Mouse (Mus musculus) cerebellum, adult 11 months (tissue): Measurements from ENCODE around the gene Hoxa13.

ENCODE experiments used
- DNase-seq: peaks from one replicate; pipeline ENCODE4 v3.0.0; 2022

Gene Hoxa13

DNA sequence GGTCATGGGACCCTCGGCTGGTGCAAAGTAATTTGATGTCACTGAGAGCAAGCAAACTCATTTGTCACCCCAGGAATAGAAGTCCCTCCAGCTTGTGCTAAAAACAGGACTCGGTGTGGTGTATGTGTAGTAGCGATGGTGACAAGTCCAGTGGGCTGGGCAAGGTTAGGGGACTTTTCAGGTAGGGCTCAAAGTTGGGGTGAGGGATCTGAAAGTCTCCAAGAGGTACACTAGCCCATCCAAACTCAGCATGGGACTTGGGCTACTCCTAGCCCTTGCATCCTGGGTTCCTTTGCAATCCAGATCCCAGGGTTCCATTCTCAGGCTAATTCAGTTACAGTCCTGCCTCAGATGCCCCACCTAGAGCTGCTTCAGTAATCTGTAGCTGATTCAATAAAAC, 8.1 kb upstream of the Hoxa13 start:
- no peak for DNase-seq

DNA sequence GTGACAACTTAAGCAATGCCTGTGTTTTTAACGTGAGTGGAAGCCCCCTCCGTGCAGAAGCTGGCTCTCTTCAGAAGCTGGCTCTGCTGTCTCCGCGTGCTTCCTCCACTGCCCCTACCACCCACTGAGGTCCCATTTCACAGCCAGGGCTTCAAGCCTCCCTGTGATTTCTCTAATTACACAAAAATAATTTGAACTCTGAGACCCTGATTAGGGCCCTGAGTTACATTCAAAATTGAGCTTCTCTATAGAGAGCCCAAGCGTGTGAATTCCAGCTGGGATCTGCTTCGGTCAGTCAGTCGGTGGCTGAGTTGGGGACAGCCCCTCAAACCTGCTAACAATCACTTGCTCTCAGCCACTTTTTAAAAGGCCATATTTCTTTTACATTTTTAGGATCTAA, 7.7 kb upstream of the Hoxa13 start:
- DNase-seq, result no peak

DNA sequence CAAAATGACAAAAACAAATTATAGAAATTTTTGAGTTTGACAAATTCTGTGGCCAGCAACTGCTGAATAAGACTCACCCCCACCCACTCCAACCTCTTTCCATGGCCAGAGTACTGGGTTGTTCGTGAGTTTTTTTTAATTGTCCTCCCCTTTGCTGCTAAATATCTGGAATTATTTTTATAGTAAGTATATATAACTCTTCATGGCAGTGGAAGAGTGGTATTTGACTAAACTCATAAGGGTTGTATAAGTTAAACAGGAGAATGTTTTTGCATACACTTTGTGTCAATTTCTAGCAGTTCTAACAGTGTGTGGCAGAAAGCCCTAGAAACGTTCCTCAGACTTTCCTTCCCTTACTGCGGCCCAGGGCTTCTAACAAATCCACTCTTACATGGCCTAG, 7.0 kb upstream of the Hoxa13 start:
- no peak for DNase-seq

DNA sequence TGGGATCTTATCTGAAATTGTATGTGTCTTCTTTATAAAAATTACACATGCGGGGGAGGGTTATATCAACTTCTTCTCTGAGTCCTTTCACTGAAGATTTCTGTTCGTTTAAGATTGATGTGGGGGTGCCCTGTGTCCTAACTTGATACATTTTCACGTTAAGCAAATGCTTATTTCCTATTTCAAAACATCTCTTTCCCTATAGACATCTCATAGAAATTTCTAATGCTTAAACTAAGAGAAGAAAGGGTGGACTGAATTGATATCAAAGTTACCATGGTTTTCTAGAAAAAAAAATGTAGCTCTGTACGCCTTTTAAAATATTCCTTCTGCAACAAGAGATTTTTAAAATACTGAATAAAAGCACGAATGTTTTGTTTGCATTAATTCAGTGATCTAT, 6.5 kb upstream of the Hoxa13 start:
- no peak for DNase-seq

DNA sequence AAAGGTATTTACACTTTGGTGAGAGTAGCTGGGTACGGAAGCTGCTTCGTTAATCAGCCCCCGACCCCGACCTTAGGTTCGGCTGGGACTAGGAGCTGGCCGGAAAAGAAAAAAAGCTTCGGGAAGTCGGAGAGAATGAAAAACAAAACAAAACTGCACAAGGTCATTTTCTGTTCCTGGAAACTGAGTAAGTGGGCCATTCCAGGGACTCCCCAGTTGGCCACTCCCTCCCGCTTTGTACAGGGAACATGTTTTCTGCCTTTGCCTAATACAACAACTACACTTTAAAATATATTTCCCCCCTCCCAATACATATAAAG, 5.9 kb upstream of the Hoxa13 start:
- DNase-seq, result no peak

DNA sequence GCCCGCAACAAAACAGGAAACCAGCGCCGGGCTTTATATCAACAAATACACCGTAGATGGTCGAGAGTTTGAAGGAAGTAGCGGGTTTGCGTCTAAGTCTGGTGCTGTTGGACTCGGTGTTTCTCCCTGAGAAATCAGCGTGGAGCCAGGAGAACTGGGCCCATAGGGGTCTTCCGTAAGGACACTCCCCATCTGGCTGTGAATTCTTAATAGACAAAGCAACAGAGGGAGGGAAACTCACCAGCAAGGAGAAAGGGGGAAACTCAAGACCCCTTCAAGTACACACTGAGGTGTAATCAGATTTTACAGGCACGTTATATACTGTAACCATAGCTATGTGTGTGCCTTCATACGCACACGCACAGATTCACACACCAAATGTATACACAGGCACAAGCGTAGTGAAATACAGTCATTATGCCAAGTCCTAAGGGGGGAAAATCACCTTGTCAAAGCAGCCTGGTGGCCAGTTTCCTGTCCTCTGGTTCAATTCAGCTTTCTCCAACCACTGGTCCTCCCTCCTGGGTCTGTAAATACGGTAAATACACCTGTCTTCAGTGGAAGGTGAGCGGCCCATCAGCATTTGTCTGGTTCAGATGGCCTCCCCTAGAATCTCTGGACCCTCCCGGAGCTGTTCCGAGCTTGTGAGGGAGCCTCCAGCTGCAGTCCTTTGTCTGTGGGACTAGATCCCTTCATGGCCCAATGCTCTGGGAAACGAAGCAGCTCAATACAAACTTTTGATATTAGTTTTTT, 5.4 kb upstream of the Hoxa13 start:
- DNase-seq, result no peak

DNA sequence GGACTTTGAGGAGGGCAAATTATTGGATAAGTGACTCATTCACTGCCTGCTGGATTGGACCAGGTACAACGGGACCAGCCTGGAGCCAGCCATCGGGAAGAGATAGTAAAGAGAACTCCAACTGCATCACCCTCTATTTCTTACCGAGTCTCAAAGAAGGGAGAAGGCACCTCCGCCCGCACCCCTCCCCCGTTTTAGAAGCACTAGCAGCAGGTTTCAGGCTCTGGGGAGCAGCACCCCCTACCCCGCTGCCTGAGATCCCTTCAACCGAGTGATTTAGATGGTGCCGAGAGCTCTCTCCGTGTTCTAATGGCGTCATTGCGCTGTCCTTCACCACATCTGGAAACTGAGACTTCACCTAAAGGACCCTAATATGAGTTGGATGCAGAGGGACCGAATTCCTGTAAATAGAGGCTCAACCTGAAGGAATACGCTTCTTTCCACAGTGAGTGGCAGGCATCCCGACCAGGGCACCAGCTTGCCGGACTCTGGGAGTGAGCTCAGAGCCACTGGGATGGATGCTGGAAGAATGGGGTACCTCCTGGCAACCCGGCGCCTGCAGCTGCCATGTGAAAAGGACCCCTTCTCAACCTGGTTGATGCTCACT, 4.7 kb upstream of the Hoxa13 start:
- DNase-seq, result no peak

DNA sequence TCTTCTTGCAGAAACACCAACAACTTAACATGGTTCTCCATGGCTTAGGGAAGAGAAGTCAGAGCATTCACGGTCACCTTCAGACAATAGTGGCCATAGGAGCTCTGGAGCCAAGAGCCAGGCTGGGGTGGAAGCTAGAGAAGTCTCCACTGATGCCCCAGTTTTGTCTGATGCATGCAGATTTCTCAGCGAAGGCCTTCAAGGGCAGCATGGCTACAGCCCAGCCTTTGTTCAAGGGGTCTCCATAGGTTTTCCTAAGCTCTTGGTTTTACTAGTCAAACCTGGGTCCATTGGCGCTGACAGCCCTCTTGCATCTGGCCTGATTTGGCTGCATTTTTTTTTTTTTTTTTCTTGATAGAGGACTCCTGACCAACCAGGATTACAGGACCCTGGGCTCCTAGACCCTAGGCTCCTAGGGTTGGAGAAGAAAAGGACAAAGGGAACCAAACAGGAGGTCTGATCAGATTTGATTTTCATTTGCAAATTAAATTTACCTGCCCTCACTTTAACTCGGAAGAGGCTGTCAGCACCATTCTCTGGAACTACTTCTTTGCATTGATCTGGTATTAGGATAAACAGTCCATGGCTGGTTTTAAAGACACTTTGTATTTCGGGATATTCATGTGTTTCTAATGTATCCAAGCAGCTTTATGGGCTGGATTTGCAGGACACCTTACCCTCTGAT, 3.6 kb upstream of the Hoxa13 start:
- DNase-seq, result no peak

DNA sequence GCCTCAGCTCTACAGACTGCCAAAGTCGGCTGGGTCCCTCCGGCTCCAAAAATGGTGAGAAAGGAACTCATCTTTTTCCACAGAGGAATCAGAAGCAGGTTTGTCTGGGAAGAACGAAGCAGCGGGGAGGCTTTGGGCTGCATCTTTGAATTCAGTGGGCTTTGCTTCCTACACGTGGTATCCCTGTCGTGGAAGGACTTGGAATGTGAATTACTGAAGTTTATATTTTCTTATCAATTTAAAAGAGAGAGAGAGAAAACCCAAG, 2.6 kb upstream of the Hoxa13 start:
- no peak for DNase-seq

DNA sequence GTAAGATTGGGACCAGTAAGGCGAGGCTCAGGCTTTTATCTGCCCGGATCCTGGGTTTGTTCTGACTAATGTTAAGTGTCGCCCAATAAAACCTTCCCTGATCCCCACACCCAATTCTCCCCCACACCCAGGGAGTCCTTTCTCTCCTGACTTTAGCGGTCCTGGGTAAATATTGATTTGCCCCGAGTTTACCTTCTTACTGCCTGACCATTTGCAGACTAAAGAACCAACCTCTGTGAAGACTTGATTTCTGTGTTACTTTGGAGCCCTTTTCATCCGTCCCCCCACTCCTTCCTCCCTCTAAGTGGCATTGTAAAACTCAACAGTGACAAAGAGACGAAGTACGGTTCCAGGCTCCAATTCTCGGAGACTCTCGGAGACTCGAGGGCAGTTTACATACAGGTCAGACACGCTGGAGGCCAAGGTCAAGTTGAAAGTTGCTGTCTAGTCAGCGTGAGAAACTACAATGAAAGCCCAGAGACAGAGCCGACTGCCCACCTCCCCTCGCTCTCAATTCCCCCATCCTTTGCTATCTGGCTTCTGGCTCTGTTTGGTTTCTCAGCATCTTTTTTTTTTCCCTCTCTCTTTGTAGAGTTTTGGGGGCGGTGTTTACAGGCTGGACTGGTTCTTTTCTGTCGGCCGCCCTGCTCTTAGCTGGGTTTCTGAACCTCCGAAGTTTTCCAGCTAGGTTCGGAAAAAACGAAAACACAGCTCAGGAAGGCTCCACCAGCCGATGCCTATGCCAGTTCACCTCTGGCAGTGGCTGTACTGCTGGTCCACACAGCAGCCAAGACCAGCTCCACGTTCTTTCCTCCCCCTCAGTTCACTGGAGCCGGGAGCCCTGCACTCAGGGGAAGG, 2.0 kb upstream of the Hoxa13 start:
- no peak for DNase-seq

DNA sequence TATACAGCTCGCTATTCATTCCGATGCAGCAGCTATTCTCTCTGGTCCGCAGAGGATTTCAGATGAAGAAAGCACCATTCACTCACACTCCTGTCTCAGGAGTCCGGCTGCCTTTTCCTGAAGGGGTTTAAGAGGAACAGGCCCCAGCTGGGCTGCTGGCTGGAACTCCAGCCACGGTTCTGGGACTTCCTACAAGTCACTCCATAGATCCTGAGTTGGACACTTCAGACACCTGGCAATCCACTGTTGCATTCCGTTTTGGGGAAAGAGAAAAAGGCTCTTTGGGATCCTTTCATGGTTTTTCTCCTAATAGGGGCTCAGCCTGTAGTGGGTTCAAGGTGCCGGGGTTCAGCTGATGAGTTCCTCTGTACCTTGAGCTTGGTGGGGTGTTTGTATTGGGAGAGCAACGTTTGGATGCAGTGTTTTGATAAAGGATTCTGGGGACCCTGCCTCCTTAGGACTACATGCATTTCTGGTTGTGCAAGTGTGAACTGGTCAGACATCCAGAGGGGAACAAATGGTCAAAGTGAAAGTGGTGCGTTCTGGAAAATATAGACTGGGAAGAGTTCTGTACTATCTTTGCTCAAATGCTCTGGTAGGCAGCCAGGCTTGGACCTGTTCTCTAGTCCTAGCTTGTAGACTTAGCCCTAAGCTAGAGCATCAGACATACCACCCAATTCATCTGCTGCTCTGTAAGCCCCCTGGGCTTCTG, 1.2 kb upstream of the Hoxa13 start:
- DNase-seq, result no peak

DNA sequence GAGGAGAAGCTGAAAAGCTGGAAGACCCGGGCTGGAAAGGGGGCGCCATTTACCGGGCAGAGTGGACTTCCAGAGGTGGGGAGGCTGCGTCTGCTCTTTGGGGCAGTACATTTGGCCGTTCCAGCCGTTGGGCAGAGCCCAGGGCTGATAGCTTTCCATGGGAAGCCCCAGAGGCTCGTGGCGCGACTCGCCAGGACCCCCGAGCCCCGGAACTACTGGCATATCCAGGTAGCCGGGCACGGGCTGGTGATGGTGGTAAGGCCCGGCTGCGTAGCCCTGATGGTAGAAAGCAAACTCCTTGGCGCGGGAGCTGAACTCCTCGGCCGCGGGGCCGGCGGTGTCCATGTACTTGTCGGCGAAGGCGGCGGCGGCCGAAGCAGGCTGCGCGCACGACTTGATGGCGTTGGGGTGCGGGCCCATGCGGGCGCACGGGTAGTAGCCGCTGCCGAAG, 844 bp downstream of the Hoxa13 start:
- DNase-seq, result no peak

DNA sequence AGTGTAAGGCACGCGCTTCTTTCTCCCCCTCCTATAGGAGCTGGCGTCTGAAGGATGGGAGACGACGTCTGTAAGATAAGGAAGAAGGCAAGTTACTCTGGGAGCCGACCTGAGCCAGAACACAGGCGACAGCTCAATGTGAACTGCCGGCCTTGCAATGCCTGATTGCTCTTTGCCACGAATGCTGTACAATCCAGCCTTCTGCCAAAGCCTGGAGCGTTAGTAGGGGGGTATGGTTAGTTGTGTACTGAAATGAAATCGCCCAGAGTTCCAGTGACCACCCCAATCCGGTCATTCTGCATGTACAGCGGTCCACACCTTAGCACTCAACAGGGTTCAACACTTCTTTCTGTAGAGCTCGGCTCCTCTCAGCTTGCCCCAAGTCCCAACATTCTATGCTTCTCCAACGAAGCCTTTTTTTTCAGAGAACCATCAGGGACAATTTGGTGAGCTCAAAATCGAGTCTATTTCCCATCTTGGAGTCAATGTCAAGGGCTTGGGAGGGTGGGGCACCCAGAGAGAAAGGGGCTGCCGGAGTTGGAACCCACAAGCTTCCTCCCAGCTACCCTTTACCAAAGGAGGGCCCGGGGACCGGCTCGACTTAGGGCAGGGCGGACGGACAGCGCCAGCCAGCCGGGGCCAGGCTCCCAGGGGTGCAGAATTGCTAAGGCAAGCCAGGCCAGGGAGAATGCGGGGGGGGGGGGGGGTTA, 1.4 kb downstream of the Hoxa13 start:
- DNase-seq, result no peak

DNA sequence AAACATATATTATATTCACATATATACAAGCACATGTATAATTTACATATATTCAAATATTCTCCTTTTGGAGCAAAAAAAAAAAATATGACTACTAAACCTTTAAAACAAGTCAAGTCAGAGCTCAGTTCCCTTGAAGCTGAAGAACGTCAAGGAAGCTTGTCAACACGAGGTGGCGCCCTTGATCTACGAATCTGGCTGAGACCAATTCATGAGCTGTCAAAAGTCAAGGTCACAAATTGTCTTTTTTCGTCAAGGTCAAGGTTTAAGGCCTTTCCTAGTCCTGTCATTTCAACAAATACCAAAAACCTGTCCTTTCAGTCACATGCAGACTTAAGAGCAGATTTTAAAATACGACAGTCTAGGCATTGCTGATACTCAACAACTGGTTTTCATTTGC, 3.7 kb downstream of the Hoxa13 start:
- peak; percentile 33 for DNase-seq

DNA sequence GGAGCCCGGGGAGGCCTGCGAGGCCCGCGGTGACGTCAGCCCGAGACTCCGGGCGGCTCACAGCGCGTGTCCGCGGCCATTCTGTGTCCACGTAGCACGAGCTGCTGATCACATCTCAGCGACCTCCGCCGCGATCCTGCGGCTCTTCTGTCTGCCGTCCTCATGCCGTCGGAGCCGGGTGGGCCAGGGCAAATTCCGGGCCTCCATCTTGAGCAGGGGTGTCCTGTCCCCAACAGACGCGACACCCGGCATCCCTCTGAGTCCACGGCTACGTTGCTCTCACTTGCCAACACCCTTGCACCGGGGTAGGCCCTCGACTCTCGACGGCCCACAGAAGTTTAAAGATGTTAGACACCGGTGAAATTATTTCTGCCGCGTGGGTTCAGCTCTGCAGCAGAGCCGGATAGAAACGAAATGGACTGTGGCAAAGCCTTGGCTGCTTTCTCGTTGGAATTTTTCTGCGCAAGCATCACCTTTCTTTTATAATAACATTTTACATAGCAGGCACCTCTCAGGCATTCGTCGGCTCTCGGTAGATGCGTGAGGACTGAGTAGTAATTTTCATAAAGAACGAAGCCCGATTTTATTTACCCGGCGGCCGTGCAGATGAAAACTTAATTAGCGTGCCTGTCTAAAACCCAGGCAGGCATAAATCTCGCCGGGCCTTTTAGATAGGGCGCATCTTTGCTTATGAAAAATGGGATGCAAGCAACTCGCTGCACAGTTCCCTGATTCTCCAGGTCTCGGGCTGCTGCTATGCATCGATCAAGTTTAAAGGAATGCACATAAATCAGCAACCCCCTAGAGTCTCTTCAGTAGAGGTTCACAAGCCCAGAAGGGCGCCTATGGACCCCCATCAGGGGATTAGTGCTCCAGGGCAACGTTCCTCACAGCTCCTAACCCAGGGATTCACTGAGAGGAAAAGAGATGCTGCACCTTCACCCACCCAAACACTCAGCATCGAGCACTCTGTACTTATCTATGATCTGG, 6.9 kb downstream of the Hoxa13 start:
- DNase-seq, result no peak

DNA sequence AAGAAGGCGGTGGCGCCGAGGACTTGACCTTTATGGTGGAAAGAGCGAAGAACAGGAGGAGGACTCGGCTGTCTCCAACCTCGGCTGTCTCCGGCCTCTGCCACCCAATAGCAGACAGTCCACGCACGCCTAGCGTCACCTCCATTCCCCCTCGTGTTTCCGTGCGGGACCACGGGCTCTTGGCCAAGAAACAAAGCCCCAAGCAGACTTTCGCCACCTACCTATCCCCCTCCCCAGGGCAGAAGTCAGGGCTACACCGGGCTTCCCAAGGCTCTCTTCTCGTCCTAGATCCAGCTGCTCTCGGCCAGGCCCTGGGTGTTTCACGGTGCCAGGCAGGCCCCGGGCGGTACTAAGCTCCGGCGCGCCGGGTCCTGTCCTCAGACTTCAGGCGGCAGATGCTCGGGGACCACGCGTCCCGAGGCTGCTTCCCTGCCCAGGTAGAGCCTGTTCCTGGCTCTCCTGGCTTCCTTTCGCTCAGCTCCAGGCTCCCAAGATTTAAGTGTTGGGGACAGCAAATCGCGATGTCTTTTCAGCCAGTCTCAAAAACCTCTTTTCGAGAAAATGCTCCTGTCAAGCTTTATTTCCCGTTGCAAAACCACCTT, 7.8 kb downstream of the Hoxa13 start:
- no peak for DNase-seq

DNA sequence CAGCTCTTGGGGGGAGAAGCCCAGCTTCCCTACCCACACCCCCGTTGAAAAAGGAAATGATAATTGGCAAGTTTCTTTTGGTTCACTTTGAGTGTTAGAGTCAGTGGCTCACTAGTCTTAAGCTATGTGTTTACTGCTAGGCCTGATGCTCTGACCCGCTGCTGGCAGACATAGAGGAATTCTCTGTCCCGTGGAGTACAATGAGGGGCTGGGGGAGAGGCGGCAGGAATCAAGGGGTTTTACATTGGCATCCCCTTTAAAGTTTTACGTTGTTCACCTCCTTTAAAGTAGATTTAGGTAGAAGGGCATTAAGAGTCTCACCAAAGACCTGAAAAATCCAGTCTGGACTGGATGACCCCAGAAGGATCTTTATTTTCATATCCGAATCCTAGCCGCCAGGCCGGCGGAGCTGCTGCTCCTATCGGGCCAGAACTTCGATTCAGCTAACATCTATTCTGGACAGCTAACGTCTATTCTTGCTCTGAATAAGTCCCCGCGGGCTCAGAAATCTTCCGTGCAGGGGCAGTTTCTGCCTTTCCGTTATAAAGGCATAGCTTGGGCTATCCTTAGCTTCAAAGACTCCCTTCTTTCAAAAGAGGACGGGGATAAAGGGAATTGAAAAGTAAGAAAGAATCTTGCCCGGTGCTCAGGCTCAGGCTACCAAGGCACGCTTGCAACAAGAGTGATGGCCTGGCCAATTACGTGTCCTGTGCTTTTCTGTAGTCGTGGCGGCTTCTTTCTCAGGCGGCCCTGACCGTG, 8.5 kb downstream of the Hoxa13 start:
- DNase-seq, result no peak

DNA sequence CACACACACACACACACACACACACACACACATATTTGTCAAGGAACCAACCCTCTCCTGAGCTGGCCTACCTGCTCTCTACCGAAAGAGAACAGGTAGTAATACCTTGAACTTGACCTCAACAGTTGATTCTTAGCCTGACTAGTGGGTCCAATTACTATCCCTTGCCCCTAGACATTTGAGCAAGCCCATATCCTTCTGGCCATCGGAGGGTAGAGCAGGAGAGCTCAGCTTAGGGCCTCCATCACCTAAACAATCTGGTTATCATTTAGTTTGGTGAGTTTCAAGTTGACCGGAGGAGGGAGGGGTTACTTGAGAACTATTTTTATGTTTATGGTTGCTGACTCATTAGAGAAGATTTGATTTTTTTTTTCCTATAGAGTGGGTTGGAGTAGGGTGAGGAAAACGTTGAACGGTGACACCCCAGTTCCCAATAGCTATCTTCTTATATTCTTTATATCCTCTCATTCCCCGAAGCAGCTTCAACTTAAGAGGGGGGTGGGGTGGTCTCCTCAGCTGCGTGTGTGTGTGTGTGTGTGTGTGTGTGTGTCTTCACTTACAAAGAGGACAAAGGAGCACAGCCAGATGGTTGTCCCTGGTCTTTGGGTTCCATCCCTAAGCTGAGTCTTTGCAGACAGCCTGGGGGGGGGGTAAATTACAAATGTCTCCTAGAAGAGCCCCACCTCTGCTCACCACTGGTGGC, 9.4 kb downstream of the Hoxa13 start:
- no peak for DNase-seq

DNA sequence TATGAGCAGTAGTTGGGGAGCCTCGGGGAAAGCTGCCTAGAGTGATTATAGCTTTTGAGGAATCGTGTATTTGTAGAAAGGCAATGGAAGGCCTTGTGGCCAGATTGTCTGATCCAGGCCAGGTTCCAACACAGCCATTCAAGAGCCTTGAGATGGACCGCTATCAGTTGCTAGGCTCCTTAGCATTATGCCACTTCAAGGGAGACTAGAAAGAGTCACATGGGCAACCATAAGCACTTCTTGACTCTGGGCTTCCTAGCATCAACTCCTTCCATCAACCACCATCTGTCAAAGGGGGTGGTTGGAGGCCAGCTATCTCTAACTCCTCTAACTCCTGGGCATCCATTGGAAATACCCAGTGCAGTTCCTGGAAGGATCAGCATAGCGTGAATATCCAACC, 10.9 kb downstream of the Hoxa13 start:
- no peak for DNase-seq

DNA sequence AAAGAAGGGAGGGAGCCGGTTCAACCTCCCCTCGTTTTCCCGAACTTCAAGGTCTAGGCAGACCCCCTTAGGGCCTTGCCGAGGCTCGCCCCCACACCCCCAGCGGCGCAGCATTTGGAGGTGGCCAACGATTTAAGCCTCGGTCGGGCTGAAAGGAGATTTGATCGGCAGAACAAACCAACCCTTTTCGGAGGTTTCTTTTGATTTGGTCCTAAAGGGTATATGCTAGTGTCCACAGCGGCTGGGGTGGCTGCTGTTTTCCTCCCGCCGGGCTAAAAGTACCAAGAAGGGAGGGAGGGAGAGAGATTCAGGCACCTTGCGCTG, 11.3 kb downstream of the Hoxa13 start:
- no peak for DNase-seq
